Mouse (Mus musculus): ENCODE results near the gene Tsc2. TPM values are rescaled to one million over a fixed set of nuclear protein-coding genes. Genes with fewer than 3 reads are reported as not detected.

Gene Tsc2
- total and polyA plus RNA-seq, 3 experiments, result 9.1 to 69.8 (median 35.2) TPM

DNA sequence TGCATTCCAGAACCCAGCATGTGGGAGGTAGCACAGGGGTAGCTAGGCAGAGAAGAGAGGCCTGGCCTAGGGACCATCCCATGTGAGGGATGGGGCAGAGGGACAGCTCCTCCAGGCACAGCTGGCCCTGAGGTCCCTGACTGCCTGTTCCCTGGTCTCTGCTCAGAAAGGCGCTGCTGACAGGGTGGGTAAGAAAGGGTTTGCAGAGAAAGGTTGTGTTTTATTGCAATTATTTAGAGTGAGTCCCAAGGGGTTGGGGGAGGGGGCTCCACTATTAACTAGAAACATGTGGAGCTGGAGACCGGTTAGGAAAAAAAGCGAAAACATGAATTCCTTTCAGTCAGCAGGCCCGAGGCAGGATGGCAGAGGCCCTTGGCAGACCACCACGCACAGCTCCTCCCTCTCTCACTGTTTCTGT, 7.2 kb upstream of the Tsc2 start:
- DNase-seq (ENCODE audit: extremely low read depth), result no peak
- TF ChIP-seq ZC3H11A (IDR thresholded peaks at IDR 0.05; ENCODE audit: low read depth, low read length) (no peak), UBTF (IDR thresholded peaks at IDR 0.05; ENCODE audit: low read depth, low read length) (no peak), USF1 (IDR thresholded peaks at IDR 0.05; ENCODE audit: low read depth, low read length) (no peak), RAD21 (IDR thresholded peaks at IDR 0.05; ENCODE audit: low read depth, low read length) (no peak), E2F4 (IDR thresholded peaks at IDR 0.05; ENCODE audit: insufficient replicate concordance, low read depth, low read length) (no peak), CHD1 (IDR thresholded peaks at IDR 0.05; ENCODE audit: low read depth, low read length) (no peak)

DNA sequence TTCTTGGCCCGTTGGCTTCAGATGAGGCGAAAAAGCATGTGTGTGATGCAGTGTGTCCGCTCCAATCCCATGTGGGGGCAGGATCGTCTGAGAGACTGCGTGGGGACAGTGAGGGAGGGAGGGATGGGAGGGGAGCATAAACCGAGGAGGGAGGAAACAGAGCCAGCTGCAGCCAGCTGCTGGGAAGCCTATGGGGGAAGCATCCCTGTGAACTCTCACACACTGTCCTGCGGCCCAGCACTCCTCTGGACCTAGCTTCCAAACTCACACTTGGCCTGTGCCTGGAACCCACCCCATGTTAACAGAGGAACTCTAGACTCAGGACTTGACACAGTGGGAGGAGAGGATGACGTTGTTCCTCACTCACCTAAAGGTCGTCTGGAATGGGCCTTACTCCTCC, 6.4 kb upstream of the Tsc2 start:
- no peaks in the 10 kb centered on the region for H3K9me3 ChIP-seq (replicated peaks; ENCODE audit: low read length)
- no peaks in the 10 kb centered on the region for H3K79me2 ChIP-seq (replicated peaks; ENCODE audit: control insufficient read depth, extremely low read depth, insufficient read depth, poor library complexity, severe bottlenecking)
- DNase-seq (ENCODE audit: extremely low read depth), result no peak
- H3K27me3 ChIP-seq (replicated peaks), result no peaks in the 10 kb centered on the region
- no peak overlapping the region for H3K27ac ChIP-seq (ENCODE audit: insufficient read depth, low read depth)
- TF ChIP-seq MAZ (IDR thresholded peaks at IDR 0.05; ENCODE audit: low read depth, low read length), result no peak
- no peak for TF ChIP-seq USF1 (IDR thresholded peaks at IDR 0.05; ENCODE audit: low read depth, low read length)
- no peak for TF ChIP-seq SIN3A (IDR thresholded peaks at IDR 0.05; ENCODE audit: low read length)
- no peak for TF ChIP-seq ZKSCAN1 (IDR thresholded peaks at IDR 0.05; ENCODE audit: borderline replicate concordance, low read depth, low read length)
- no peak for TF ChIP-seq NRF1 (IDR thresholded peaks at IDR 0.05; ENCODE audit: low read depth, low read length)
- TF ChIP-seq RCOR1 (conservative IDR thresholded peaks at IDR 0.05; ENCODE audit: low read depth, low read length), result no peak
- TF ChIP-seq TBP (conservative IDR thresholded peaks at IDR 0.05; ENCODE audit: low read depth, low read length), result no peak
- TF ChIP-seq JUND (conservative IDR thresholded peaks at IDR 0.05; ENCODE audit: low read depth, low read length), result no peak
- TF ChIP-seq MAX (IDR thresholded peaks at IDR 0.05; ENCODE audit: low read length), result no peak
- TF ChIP-seq ZC3H11A (IDR thresholded peaks at IDR 0.05; ENCODE audit: low read depth, low read length), result no peak
- dilution Hi-C loops (cut with MboI; ENCODE audit: extremely low pct_ligation_motif_present, extremely low pct_unique_long_range_greater_than_20kb, low sequenced_read_pairs) (no loop called here), in situ Hi-C loops (cut with MboI; ENCODE audit: low pct_ligation_motif_present, low pct_unique_long_range_greater_than_20kb, low sequenced_read_pairs) (no loop called here)
- no peak overlapping the region for H3K4me2 ChIP-seq (ENCODE audit: insufficient read depth, low read depth, poor library complexity, severe bottlenecking)
- H3K36me3 ChIP-seq (replicated peaks in 1 of 2; ENCODE audit: control insufficient read depth in 1 of 2, insufficient read depth in 1 of 2, low read length in 1 of 2), result peaks cover 0 to 59% of the 10 kb centered on the region in 2 experiments
- no peak overlapping the region for H3K4me3 ChIP-seq (replicated peaks in 1 of 3; ENCODE audit: low read depth in 2 of 3, low read length in 2 of 3, poor library complexity in 1 of 3)
- H3K9ac ChIP-seq (ENCODE audit: insufficient read depth, low read depth), result no peak overlapping the region
- H3K4me1 ChIP-seq (ENCODE audit: control insufficient read depth in 1 of 2, insufficient read depth in 2 of 2), result peaks cover 0 to 48% of the 10 kb centered on the region in 2 experiments; a peak in 2 of 4 replicates

More for the DNA sequence above, 7.2 kb upstream of the Tsc2 start:
- Histone ChIP-seq H3K9me3 (replicated peaks; ENCODE audit: low read length) (no peaks in the 10 kb centered on the region), H3K4me1 (ENCODE audit: control insufficient read depth in 1 of 2, insufficient read depth in 2 of 2) (peaks cover 0 to 48% of the 10 kb centered on the region in 2 experiments; a peak in 2 of 4 replicates), H3K27ac (ENCODE audit: insufficient read depth, low read depth) (no peak overlapping the region), H3K4me3 (replicated peaks in 1 of 3; ENCODE audit: low read depth in 2 of 3, low read length in 2 of 3, poor library complexity in 1 of 3) (no peak overlapping the region), H3K27me3 (replicated peaks) (no peaks in the 10 kb centered on the region), H3K36me3 (replicated peaks in 1 of 2; ENCODE audit: control insufficient read depth in 1 of 2, insufficient read depth in 1 of 2, low read length in 1 of 2) (peaks cover 0 to 52% of the 10 kb centered on the region in 2 experiments), H3K79me2 (replicated peaks; ENCODE audit: control insufficient read depth, extremely low read depth, insufficient read depth, poor library complexity, severe bottlenecking) (no peaks in the 10 kb centered on the region), H3K4me2 (ENCODE audit: insufficient read depth, low read depth, poor library complexity, severe bottlenecking) (no peak overlapping the region), H3K9ac (ENCODE audit: insufficient read depth, low read depth) (no peak overlapping the region)
- dilution Hi-C loops (cut with MboI; ENCODE audit: extremely low pct_ligation_motif_present, extremely low pct_unique_long_range_greater_than_20kb, low sequenced_read_pairs), result no loop called here
- in situ Hi-C loops (cut with MboI; ENCODE audit: low pct_ligation_motif_present, low pct_unique_long_range_greater_than_20kb, low sequenced_read_pairs), result no loop called here
